Mouse (Mus musculus): ENCODE data around the gene Casz1.

Gene Casz1

GRCm38 (mm10) chr4:148928316-148928715 is 124.1 kb downstream of the Casz1 start:
- DNase-seq (ENCODE audit: low read depth in 2 of 2, low spot score in 2 of 2), result no peak

GRCm38 (mm10) chr4:148928876-148929275 is 124.6 kb downstream of the Casz1 start:
- no peak for DNase-seq (ENCODE audit: low read depth in 2 of 2, low spot score in 2 of 2)

- no peak for DNase-seq (ENCODE audit: low read depth in 2 of 2, low spot score in 2 of 2)
These were observed 126.5 kb downstream of the Casz1 start for GRCm38 (mm10) chr4:148930721-148931229.

- no peak for DNase-seq (ENCODE audit: low read depth in 2 of 2, low spot score in 2 of 2)
These were observed 128.9 kb downstream of the Casz1 start for GRCm38 (mm10) chr4:148933109-148933508.

- DNase-seq (ENCODE audit: low read depth in 2 of 2, low spot score in 2 of 2), result no peak
These were observed 131.0 kb downstream of the Casz1 start for GRCm38 (mm10) chr4:148935211-148935610.

- DNase-seq (ENCODE audit: low read depth in 2 of 2, low spot score in 2 of 2), result no peak
These were observed 131.9 kb downstream of the Casz1 start for GRCm38 (mm10) chr4:148936111-148936510.

GRCm38 (mm10) chr4:148936727-148937126 is 132.5 kb downstream of the Casz1 start:
- DNase-seq (ENCODE audit: low read depth in 2 of 2, low spot score in 2 of 2), result no peak

GRCm38 (mm10) chr4:148938546-148938945 is 134.3 kb downstream of the Casz1 start:
- DNase-seq (ENCODE audit: low read depth in 2 of 2, low spot score in 2 of 2), result no peak

GRCm38 (mm10) chr4:148940674-148941211 is 136.5 kb downstream of the Casz1 start:
- peak in 1 of 2 experiments; percentile 12 for DNase-seq (ENCODE audit: low read depth in 2 of 2, low spot score in 2 of 2)

- no peak for DNase-seq (ENCODE audit: low read depth in 2 of 2, low spot score in 2 of 2)
These were observed 137.1 kb downstream of the Casz1 start for GRCm38 (mm10) chr4:148941321-148941720.

- no peak for DNase-seq (ENCODE audit: low read depth in 2 of 2, low spot score in 2 of 2)
These were observed 138.9 kb downstream of the Casz1 start for GRCm38 (mm10) chr4:148943099-148943498.

- DNase-seq (ENCODE audit: low read depth in 2 of 2, low spot score in 2 of 2), result no peak
These were observed 141.2 kb downstream of the Casz1 start for GRCm38 (mm10) chr4:148945476-148945881.

GRCm38 (mm10) chr4:148946071-148946470 is 141.8 kb downstream of the Casz1 start:
- DNase-seq (ENCODE audit: low read depth in 2 of 2, low spot score in 2 of 2), result no peak

- no peak for DNase-seq (ENCODE audit: low read depth in 2 of 2, low spot score in 2 of 2)
These were observed 143.7 kb downstream of the Casz1 start for GRCm38 (mm10) chr4:148947833-148948388.

- no peak for DNase-seq (ENCODE audit: low read depth in 2 of 2, low spot score in 2 of 2)
These were observed 146.3 kb downstream of the Casz1 start for GRCm38 (mm10) chr4:148950487-148950886.

- DNase-seq (ENCODE audit: low read depth in 2 of 2, low spot score in 2 of 2), result no peak
These were observed 146.9 kb downstream of the Casz1 start for GRCm38 (mm10) chr4:148950932-148951650.

GRCm38 (mm10) chr4:148951821-148952291 is 147.6 kb downstream of the Casz1 start:
- no peak for DNase-seq (ENCODE audit: low read depth in 2 of 2, low spot score in 2 of 2)

GRCm38 (mm10) chr4:148952328-148953222 is 148.3 kb downstream of the Casz1 start:
- DNase-seq (ENCODE audit: low read depth in 2 of 2, low spot score in 2 of 2), result no peak

- DNase-seq (ENCODE audit: low read depth in 2 of 2, low spot score in 2 of 2), result no peak
These were observed 151.0 kb downstream of the Casz1 start for GRCm38 (mm10) chr4:148955131-148955813.

- no peak for DNase-seq (ENCODE audit: low read depth in 2 of 2, low spot score in 2 of 2)
These were observed 155.8 kb downstream of the Casz1 start for GRCm38 (mm10) chr4:148960011-148960410.

GRCm38 (mm10) chr4:148961081-148961480 is 156.9 kb downstream of the Casz1 start:
- no peak for DNase-seq (ENCODE audit: low read depth in 2 of 2, low spot score in 2 of 2)

All from CD8-positive naive resting alpha-beta T cell, adult 2 months (primary cell).